Mouse (Mus musculus) heart, embryonic 16.5 days (tissue): ENCODE results near the gene Fbxw13. TPM values are rescaled to one million over a fixed set of nuclear protein-coding genes. Genes with fewer than 3 reads are reported as not detected.
"Not testable (repeated sequence)": the region's sequence is repeated elsewhere in the genome, so short reads cannot be mapped to it uniquely, and the experiment has no call there.

ENCODE experiments used
- ATAC-seq: fragments of 200-750 bp; cut with Nextera tagmentation; replicated peaks from 2 replicates; pipeline ENCODE4 v1.8.0; 2017; ENCODE audit warnings: moderate number of reproducible peaks; ENCODE audit not compliant: insufficient read depth, low FRiP score; ENCODE audit errors: extremely low read depth
- H3K27ac ChIP-seq: fragments of 300-500 bp; sonication (generic); 2 replicates; pipeline ENCODE4 v1.5.1; 2014; ENCODE audit warnings: mild to moderate bottlenecking, low read length, control low read depth, moderate library complexity
- H3K27me3 ChIP-seq: fragments of 300-500 bp; sonication (generic); 2 replicates; pipeline ENCODE4 v1.6.1; 2014; ENCODE audit warnings: low read length, mixed read lengths; ENCODE audit not compliant: control insufficient read depth, insufficient read depth
- H3K36me3 ChIP-seq: fragments of 300-500 bp; sonication (generic); 2 replicates; pipeline ENCODE4 v1.6.1; 2014; ENCODE audit not compliant: control insufficient read depth, insufficient read depth
- H3K4me1 ChIP-seq: fragments of 300-500 bp; sonication (generic); 2 replicates; pipeline ENCODE4 v1.6.1; 2014; ENCODE audit warnings: low read length, mixed read lengths; ENCODE audit not compliant: control insufficient read depth, insufficient read depth
- H3K4me2 ChIP-seq: fragments of 300-500 bp; sonication (generic); 2 replicates; pipeline ENCODE4 v1.6.1; 2014; ENCODE audit warnings: low read depth, mild to moderate bottlenecking, control low read depth, low read length
- H3K4me3 ChIP-seq: fragments of 300-500 bp; sonication (generic); 2 replicates; pipeline ENCODE4 v1.5.1; 2014; ENCODE audit warnings: mild to moderate bottlenecking, control low read depth, low read length
- H3K9ac ChIP-seq: fragments of 300-500 bp; sonication (generic); 2 replicates; pipeline ENCODE4 v1.6.1; 2014; ENCODE audit warnings: low read length, control low read depth
- H3K9me3 ChIP-seq: fragments of 300-500 bp; sonication (generic); replicated peaks from 2 replicates; pipeline ENCODE4 v1.6.1; 2016; ENCODE audit warnings: low read length; ENCODE audit not compliant: control insufficient read depth
- WGBS: fragments of 180-500 bp; shearing (Covaris S2); extraction: QIAGEN DNeasy Blood & Tissue Kit; methylation state at CpG from one replicate; pipeline ENCODE4 v1.1.7; 2014; 5-methylcytosine and 5-hydroxymethylcytosine counted together
- polyA plus RNA-seq: library from polyadenylated mRNA; unstranded; fragments of >200 nt; fragmentation: Nextera tagmentation; extraction: Ambion mirVana; gene quantifications from 2 replicates; pipeline ENCODE4 v1.2.1, GENCODE M21; 2015

Fbxw13 gene
- not detected in 2 replicates for polyA plus RNA-seq

- not testable (repeated sequence) for ATAC-seq, H3K27me3 ChIP-seq, H3K4me1 ChIP-seq, H3K27ac ChIP-seq, H3K9ac ChIP-seq, H3K36me3 ChIP-seq, H3K9me3 ChIP-seq, H3K4me2 ChIP-seq, H3K4me3 ChIP-seq
- WGBS: 64% methylated on average over 3 of the region's 3 CpGs
Observed at GRCm38 (mm10) chr9:109195875-109196274, at the start of gene Fbxw13. TSS of gene Fbxw13 (minus strand) at chr9:109195975.

GRCm38 (mm10) chr9:109234654-109235053, 38.9 kb upstream of the Fbxw13 start, which contains the start of gene Fbxw20:
TSS of gene Fbxw20 (minus strand) at chr9:109234754.
- no peaks in the 10 kb centered on the region for H3K27me3 ChIP-seq
- no peaks in the 10 kb centered on the region for H3K4me1 ChIP-seq
- H3K4me2 ChIP-seq: no peak within 1 kb of the TSS
- no peaks in the 10 kb centered on the region for H3K36me3 ChIP-seq
- H3K4me3 ChIP-seq: no peak within 1 kb of the TSS
- ATAC-seq: no peak
- H3K9ac ChIP-seq: no peak within 1 kb of the TSS
- 92% methylated on average over 1 of the region's 1 CpGs for WGBS
- no peak within 1 kb of the TSS for H3K27ac ChIP-seq
- no peaks in the 10 kb centered on the region for H3K9me3 ChIP-seq

DNA sequence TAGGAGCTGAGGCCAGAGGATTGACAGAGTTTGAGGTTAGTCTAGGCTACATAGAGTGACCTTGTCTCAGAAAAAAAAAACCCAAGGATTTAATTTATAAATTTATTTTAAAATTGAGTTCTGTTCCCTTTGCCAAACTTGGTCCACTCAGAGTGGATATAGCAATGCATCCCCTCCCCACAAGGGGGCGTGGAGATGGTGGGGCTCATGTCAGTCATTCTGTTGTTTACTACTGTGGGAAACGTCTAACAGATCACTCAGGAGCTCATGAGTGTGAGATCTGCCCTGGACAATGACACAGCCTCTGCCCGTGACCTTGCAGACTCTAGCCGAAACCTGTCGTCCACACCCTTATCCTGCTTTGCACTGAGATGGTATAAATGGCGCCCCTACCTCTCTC, 22.7 kb upstream of the Fbxw13 start:
- Histone ChIP-seq H3K4me1 (no peaks in the 10 kb centered on the region), H3K9ac (no peak overlapping the region), H3K27ac (no peak overlapping the region), H3K4me2 (no peak overlapping the region), H3K27me3 (no peaks in the 10 kb centered on the region), H3K36me3 (no peaks in the 10 kb centered on the region), H3K4me3 (no peak overlapping the region), H3K9me3 (no peaks in the 10 kb centered on the region)
- 62% methylated on average over 6 of the region's 6 CpGs for WGBS
- no peak for ATAC-seq

- not testable (repeated sequence) for H3K4me3 ChIP-seq, H3K27ac ChIP-seq, H3K36me3 ChIP-seq, H3K4me1 ChIP-seq, H3K4me2 ChIP-seq, H3K27me3 ChIP-seq, ATAC-seq, H3K9ac ChIP-seq, H3K9me3 ChIP-seq
- 64% methylated on average over 1 of the region's 1 CpGs for WGBS
Observed at GRCm38 (mm10) chr9:109201347-109201746, 5.6 kb upstream of the Fbxw13 start.

GRCm38 (mm10) chr9:109200349-109200748, 4.6 kb upstream of the Fbxw13 start:
- Histone ChIP-seq H3K9ac (no peak overlapping the region), H3K4me1 (no peaks in the 10 kb centered on the region), H3K4me2 (no peak overlapping the region), H3K36me3 (no peaks in the 10 kb centered on the region), H3K27ac (no peak overlapping the region), H3K9me3 (no peaks in the 10 kb centered on the region), H3K4me3 (no peak overlapping the region), H3K27me3 (no peaks in the 10 kb centered on the region)
- whole genome bisulfite sequencing: 85% methylated on average over 1 of the region's 1 CpGs
- ATAC-seq: no peak

GRCm38 (mm10) chr9:109199353-109199752, 3.6 kb upstream of the Fbxw13 start:
- H3K27me3 ChIP-seq: no peaks in the 10 kb centered on the region
- H3K9me3 ChIP-seq: no peaks in the 10 kb centered on the region
- 18% methylated on average over 1 of the region's 1 CpGs for WGBS
- no peak overlapping the region for H3K4me3 ChIP-seq
- no peaks in the 10 kb centered on the region for H3K36me3 ChIP-seq
- H3K9ac ChIP-seq: no peak overlapping the region
- ATAC-seq: no peak
- H3K4me2 ChIP-seq: no peak overlapping the region
- no peak overlapping the region for H3K27ac ChIP-seq
- no peaks in the 10 kb centered on the region for H3K4me1 ChIP-seq

DNA sequence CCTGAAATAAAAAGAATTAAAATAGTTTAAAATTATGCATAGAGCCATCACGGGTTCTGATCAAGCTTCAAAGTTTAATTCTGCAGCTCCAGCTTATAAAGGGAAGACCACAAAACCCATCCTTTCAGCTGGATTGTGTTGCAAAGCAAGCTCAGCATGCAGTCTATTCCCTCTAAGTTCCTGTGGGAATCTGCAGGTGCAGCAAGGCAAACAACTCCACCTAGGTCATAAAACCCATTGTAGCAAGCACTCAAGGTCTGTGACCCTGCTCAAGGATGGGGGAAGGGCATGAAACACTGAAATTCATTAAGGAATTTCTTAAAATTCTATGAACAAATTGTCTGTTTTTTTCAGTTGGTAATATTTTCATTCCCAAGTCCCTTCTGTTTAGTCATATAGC, 18.6 kb downstream of the Fbxw13 start:
- Histone ChIP-seq H3K9me3 (peaks cover 2% of the 10 kb centered on the region), H3K9ac (no peak overlapping the region), H3K4me3 (no peak overlapping the region), H3K27me3 (no peaks in the 10 kb centered on the region), H3K36me3 (no peaks in the 10 kb centered on the region), H3K4me2 (no peak overlapping the region), H3K27ac (no peak overlapping the region), H3K4me1 (no peaks in the 10 kb centered on the region)
- 58% methylated on average over 1 of the region's 1 CpGs for WGBS
- ATAC-seq: no peak

DNA sequence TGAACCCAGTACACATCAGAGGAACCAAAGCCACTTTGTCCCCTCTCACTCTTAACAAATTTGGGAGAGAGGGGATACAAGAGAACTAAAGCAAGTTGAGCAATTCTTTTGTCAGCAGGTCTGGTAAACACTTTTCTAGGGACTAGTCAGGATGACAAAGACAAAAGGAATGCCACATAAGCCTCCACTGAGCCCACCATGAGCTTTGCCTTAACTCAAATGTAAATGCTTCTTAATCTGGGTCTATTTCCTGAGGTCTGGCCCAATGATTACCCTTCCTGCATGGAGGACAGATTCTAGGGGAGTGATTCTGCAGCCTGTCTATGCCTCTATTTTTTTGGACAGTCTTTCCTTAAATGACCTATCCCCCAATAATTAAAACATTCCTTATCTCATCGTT, 19.5 kb downstream of the Fbxw13 start:
- Histone ChIP-seq H3K27me3 (no peaks in the 10 kb centered on the region), H3K4me1 (no peaks in the 10 kb centered on the region), H3K27ac (no peak overlapping the region), H3K36me3 (no peaks in the 10 kb centered on the region), H3K9me3 (peaks cover 2% of the 10 kb centered on the region), H3K4me3 (no peak overlapping the region), H3K9ac (no peak overlapping the region), H3K4me2 (no peak overlapping the region)
- WGBS: 83% methylated on average over 1 of the region's 1 CpGs
- ATAC-seq: no peak

DNA sequence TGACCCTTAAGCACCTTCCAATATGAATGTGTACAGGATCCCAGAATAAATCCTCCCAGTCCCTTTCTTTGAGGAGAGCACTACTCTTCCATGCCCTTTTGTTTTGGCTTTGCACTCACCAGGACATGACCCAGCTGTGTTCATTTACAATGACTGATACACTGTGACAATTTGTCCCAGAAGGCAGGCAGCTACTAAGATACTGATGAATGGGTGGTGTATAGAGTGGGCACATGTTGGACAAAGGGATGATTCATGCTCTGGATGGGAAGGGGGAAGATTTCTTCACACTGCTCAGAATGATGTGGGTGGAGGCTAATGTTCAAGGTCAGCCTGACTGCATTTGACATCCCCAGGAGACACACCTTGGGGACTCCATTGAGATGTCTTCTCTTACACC, 28.5 kb downstream of the Fbxw13 start:
- no peaks in the 10 kb centered on the region; the same call in 1 of the 2 replicates for H3K9me3 ChIP-seq
- H3K9ac ChIP-seq: no peak overlapping the region
- no peaks in the 10 kb centered on the region for H3K4me1 ChIP-seq
- H3K4me3 ChIP-seq: no peak overlapping the region
- H3K36me3 ChIP-seq: no peaks in the 10 kb centered on the region
- H3K27ac ChIP-seq: no peak overlapping the region
- H3K27me3 ChIP-seq: no peaks in the 10 kb centered on the region
- no peak overlapping the region for H3K4me2 ChIP-seq
- no peak for ATAC-seq

- Histone ChIP-seq H3K9ac (no peak within 1 kb of the TSS), H3K36me3 (no peaks in the 10 kb centered on the region), H3K4me3 (no peak within 1 kb of the TSS), H3K9me3 (no peaks in the 10 kb centered on the region), H3K27me3 (no peaks in the 10 kb centered on the region), H3K4me1 (no peaks in the 10 kb centered on the region), H3K27ac (no peak within 1 kb of the TSS), H3K4me2 (no peak within 1 kb of the TSS)
- no peak for ATAC-seq
- 58% methylated on average over 3 of the region's 3 CpGs for WGBS
Observed at GRCm38 (mm10) chr9:109161941-109162340, 33.8 kb downstream of the Fbxw13 start, which contains the start of gene Fbxw21. TSS of gene Fbxw21 (minus strand) at chr9:109162041.
